Mouse (Mus musculus) brain, embryonic 14.5 days (tissue): Measurements from ENCODE around the gene Sh3bp1. TPM values are rescaled to one million over a fixed set of nuclear protein-coding genes. Genes with fewer than 3 reads are reported as not detected.

Experiments
- DNase-seq: peaks from one replicate; pipeline ENCODE4 v3.0.0-alpha.2; 2011; ENCODE audit warnings: low read depth
- CTCF ChIP-seq: fragments of 200-500 bp; IDR thresholded peaks from 2 replicates; pipeline ENCODE4 v1.5.1; 2012; ENCODE audit warnings: inconsistent platforms, mild to moderate bottlenecking, moderate library complexity, borderline replicate concordance; ENCODE audit not compliant: insufficient read depth, insufficient read length; ENCODE audit errors: extremely low read depth
- POLR2A ChIP-seq: fragments of 200-500 bp; IDR thresholded peaks from 2 replicates; pipeline ENCODE4 v1.6.1; 2012; ENCODE audit warnings: mild to moderate bottlenecking, inconsistent platforms, borderline replicate concordance; ENCODE audit not compliant: poor library complexity, insufficient read depth, insufficient read length, severe bottlenecking; ENCODE audit errors: extremely low read depth
- polyA plus RNA-seq: library from polyadenylated mRNA; depleted of rRNA; stranded (reverse); fragments of >200 nt; gene quantifications from 2 replicates; pipeline ENCODE4 v1.2.3, GENCODE M21; 2012; rRNA removed

Gene Sh3bp1
- 13.6 and 14.3 TPM in 2 replicates for polyA plus RNA-seq

DNA sequence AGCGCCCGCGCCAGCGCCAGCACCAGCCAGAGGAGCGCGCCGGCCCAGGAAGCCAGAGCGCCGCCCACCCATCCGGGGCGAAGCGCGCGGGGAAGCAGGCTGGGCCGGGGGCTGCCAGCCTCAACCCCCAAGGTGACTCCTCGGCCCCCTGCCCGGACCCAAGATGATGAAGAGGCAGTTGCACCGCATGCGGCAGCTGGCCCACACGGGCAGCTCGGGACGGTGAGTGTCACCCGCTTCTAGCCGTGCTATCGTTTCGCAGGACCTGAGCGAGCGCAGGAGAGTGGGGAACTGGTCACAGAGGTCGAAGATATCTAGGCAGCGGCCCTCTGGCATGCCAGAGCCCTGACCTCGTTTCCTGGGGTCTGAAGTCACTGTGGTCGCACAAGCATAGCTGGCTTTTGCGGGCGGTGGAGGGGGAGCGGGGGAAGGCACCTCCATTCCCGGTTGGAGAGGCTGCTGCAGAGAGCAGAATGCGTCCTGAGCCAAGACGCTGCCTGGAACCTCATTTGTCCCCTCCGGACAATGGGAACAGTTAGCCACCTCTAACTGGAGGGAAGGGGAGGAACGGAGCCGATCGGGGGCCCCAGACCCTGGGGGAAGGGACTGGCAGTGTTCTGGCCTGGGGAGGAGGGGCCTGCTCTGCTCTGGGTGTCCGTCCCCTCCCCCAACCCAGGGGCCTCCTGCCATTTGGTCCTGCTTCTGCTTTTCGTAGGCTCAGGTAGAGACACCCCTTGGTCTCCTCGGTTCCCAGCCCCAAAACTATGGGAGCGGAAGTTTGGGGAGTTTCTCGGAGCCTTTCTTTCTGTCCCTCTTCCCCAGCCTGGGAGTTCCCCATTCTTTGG lies at the start of gene Sh3bp1:
Gene Sh3bp1 (plus strand): TSS at position 29 of the 845 bp plus-strand sequence.
- TF ChIP-seq POLR2A (0 out of 2 replicates have a peak, but pooled peaks have one; percentile 5), CTCF (no peak)

DNA sequence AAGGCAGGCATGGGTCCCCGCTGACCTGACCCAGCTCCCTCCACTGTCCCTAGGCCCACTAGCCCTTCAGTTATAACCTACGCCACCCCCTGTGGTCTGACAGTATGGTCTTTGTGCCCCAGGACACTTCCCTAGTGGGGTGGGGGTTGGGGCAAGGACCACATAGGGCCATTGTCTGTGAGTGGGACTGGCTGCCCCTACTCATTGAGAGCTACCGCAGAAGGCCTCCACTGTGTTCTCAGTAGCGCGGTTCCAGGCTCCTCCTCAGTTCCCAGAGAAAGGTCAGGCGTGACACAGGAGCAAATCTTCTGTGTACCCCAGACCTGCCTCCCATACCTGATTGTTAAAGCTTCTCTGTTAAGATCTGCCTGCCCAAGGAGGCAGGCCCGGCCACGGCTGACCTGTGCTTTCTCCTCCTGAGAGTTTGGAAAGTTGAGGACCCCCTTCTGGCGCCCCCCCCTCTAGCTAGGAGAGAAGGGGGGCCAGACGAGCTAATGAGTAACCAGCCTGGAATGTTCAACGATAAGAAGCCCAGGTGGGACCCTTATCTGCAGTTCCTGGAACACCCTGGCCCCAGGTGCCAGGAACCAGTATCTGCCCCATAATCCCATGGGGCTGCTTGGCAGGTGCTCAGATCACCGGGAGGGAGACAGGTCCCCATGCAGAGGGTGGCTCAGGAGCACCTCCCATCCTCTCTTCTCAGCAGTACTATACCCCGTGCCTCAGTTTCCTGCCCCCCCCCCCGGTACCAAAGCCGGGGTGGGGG lies 49.3 kb upstream of the Sh3bp1 start:
- no peak for DNase-seq
- TF ChIP-seq CTCF (no peak), POLR2A (no peak)

More for the DNA sequence above, at the start of gene Sh3bp1:
- DNase-seq = peak; percentile 64

DNA sequence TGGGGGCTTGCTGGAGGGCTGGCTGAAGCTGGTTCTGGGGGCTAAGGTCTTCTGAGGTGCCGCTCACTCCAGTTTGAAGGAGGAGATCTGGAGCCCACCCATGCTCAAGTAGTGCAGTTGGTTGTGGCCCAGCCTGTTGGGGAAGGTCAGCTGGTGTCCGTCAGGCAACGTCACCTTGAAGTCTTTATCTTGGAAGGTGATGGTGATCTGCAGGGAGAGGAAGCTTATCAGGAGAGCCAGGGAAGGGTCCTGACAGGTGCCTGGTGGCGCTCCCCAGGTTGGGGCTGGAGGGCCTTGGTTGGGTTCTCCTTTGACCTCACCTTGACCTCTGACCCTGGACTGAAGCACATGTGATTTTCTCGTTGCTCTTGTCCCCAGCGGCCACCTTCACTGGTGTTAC lies 48.6 kb upstream of the Sh3bp1 start:
- DNase-seq = no peak
- TF ChIP-seq POLR2A = no peak
- no peak for TF ChIP-seq CTCF

GRCm38 (mm10) chr15:78851505-78852153 lies 47.9 kb upstream of the Sh3bp1 start:
- TF ChIP-seq CTCF (peak; percentile 93), POLR2A (no peak)
- DNase-seq = peak; percentile 90

DNA sequence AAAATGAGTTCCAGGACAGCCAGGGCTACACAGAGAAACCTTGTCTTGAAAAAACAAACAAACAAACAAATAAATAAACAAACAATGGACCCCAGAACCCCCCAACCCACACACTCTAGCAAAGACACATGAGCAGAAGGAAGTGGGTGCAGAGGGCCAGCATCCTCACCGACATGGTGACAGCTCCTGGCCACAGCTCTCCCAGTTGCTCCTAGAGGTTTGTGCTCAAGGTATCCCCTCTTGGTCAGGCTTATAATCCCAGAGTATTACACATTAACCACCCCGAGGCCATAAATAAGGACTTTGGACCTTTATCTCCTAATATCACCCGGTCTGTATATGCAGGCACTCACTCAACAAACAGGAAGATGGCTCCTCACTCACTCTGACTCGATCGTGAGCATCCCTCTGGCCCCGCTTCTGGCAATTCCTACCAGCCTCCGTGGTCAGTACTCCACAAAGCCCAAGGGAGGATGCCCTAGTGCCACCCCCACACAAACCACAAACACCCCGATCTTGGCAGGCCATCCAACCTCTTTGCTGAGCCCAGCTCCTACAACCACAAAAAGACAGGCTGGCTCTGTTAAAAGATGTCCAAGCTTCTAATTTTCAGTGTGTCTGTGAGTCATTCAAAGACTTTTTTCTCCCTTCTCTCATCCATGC lies 44.1 kb upstream of the Sh3bp1 start, which contains the start of gene Lgals2:
Gene Lgals2 (minus strand): TSS at position 227 of the 663 bp plus-strand sequence.
- no peak for DNase-seq

DNA sequence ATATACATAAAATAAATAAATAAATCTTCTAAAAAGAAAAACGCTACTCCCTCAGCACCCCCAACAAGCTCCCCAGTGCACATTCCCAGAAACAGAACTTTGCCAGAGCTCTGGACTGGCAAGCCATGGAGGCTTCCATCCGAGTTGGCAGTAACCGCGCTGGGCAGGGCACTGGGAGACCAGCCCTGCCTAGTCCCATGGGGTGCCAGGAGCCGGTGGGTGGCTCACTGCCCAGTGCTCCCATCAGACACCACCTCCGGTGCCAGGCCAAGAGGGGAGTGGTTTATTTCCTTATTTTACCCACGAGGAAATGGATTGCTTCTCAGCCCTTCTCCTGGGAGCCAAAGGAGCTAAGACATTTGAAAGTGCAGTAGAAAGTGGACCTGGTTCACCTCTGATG lies 42.6 kb upstream of the Sh3bp1 start:
- no peak for DNase-seq
- no peak for TF ChIP-seq CTCF
- no peak for TF ChIP-seq POLR2A

More for the DNA sequence above, 44.1 kb upstream of the Sh3bp1 start, which contains the start of gene Lgals2:
- TF ChIP-seq POLR2A = no peak
- no peak for TF ChIP-seq CTCF

- no peak for TF ChIP-seq CTCF
- TF ChIP-seq POLR2A = no peak
- no peak for DNase-seq
These were observed 40.3 kb upstream of the Sh3bp1 start for GRCm38 (mm10) chr15:78859311-78859710.

- DNase-seq = no peak
- TF ChIP-seq CTCF (no peak), POLR2A (no peak)
These were observed 39.9 kb upstream of the Sh3bp1 start for GRCm38 (mm10) chr15:78859714-78860113.

DNA sequence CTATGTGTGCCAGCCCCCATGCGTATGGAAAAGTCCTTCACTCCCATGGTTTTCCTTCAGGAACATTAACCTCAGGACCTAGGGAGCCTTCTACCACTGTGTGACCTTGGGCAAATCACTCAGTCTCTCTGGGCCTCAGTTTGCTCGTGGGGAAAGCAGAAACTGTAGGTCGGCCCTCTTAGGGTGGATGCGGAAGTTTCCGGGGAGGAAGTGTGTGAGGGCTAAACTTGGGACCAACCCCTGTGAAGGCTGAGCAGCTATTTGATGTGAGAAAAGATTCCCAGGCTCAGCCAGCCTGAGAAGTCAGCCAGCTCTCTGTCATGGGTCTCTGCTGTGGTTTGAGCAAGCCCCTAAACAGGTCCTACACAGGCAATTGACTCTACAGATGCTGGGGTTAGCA lies 37.3 kb upstream of the Sh3bp1 start:
- DNase-seq = no peak
- TF ChIP-seq CTCF (no peak), POLR2A (no peak)

GRCm38 (mm10) chr15:78863154-78863553 lies 36.4 kb upstream of the Sh3bp1 start:
- DNase-seq = no peak
- no peak for TF ChIP-seq POLR2A
- no peak for TF ChIP-seq CTCF
